In the genomic region with DNA sequence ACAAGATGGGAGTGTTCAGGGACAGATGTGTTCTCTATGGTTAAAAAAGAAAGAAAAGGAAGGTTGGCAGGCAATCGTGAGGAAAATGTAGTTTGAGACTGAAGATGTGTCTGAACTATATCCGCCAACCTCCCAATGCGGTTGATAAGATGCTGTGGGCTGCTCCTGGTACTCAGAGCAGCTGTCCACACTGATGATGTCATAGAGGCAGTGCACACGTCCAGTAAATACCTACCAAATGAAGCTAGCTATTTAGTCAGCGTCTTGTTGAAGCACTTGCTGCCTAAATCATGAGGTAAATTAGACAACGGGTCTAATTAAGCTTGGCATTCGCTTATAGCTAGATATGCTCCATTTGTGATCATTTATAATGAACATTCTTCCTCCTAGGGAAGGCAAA, we compare ENCODE assay signal across 26 mouse cellular contexts.
"Had no signal": no experiment of that assay in that cellular context is flagged by ENCODE, and none has a peak within 500 bp of the region (broad histone marks: within the 10 kb centered on the region; RNA-seq: fewer than 3 reads in every experiment).

No protein-coding gene starts in this region.

- H3K4me3 ChIP-seq: heart, embryonic 10.5 days; heart, embryonic 12.5 days; hindbrain, embryonic 10.5 days; hindbrain, embryonic 12.5 days; kidney, embryonic 15.5 days; limb, embryonic 13.5 days; limb, embryonic 15.5 days; liver, embryonic 12.5 days had no signal

- H3K36me3 ChIP-seq: heart, embryonic 10.5 days; heart, embryonic 12.5 days; hindbrain, embryonic 10.5 days; hindbrain, embryonic 12.5 days; kidney, embryonic 15.5 days; limb, embryonic 13.5 days; limb, embryonic 15.5 days; liver, embryonic 12.5 days had no signal

- ATAC-seq: hindbrain, postnatal 0 days; intestine, embryonic 16.5 days; liver, embryonic 12.5 days had no signal

- H3K9me3 ChIP-seq: heart, embryonic 10.5 days; heart, embryonic 12.5 days; hindbrain, embryonic 10.5 days; hindbrain, embryonic 12.5 days; kidney, embryonic 15.5 days; limb, embryonic 13.5 days; limb, embryonic 15.5 days; liver, embryonic 12.5 days had no signal

- H3K4me1 ChIP-seq: hindbrain, embryonic 12.5 days; kidney, embryonic 15.5 days; limb, embryonic 13.5 days; limb, embryonic 15.5 days had no signal

- DNase-seq: gastrocnemius, postnatal 14 days; gastrocnemius, postnatal 36 days; heart, adult 18-20 months; heart, postnatal 10 days; heart, postnatal 4 days; kidney, adult 11 months; kidney, adult 2 months; kidney, adult 9 months; kidney, postnatal 14 days; kidney, postnatal 36 days; layer of hippocampus, adult 9-11 months; layer of hippocampus, postnatal 36 days; left cerebral cortex, postnatal 4 days had no signal

- H3K27me3 ChIP-seq: heart, embryonic 12.5 days; hindbrain, embryonic 12.5 days; kidney, embryonic 15.5 days; limb, embryonic 15.5 days had no signal

- H3K27ac ChIP-seq: heart, embryonic 10.5 days; hindbrain, embryonic 10.5 days; hindbrain, embryonic 12.5 days; hindbrain, embryonic 14.5 days; hindbrain, postnatal 0 days; kidney, embryonic 15.5 days; kidney, postnatal 0 days; limb, embryonic 13.5 days; limb, embryonic 15.5 days; liver, embryonic 12.5 days; liver, embryonic 14.5 days had no signal

- H3K4me2 ChIP-seq: heart, embryonic 12.5 days; hindbrain, embryonic 12.5 days; hindbrain, embryonic 14.5 days; kidney, embryonic 15.5 days; limb, embryonic 13.5 days; limb, embryonic 15.5 days; liver, embryonic 12.5 days had no signal

- H3K9ac ChIP-seq: heart, embryonic 12.5 days; hindbrain, embryonic 12.5 days; hindbrain, embryonic 14.5 days; kidney, embryonic 15.5 days; limb, embryonic 13.5 days; limb, embryonic 15.5 days; liver, embryonic 12.5 days; liver, embryonic 14.5 days had no signal
